Mouse (Mus musculus) forebrain, embryonic 12.5 days (tissue): ENCODE results near the gene Col4a2. TPM values are rescaled to one million over a fixed set of nuclear protein-coding genes. Genes with fewer than 3 reads are reported as not detected.

Source experiments
- ATAC-seq: fragments of 200-750 bp; cut with Nextera tagmentation; 2 replicates; pipeline ENCODE4 v1.8.0; 2017; ENCODE audit warnings: moderate TSS enrichment; ENCODE audit not compliant: low FRiP score
- H3K27ac ChIP-seq: fragments of 300-500 bp; sonication (generic); 2 replicates; pipeline ENCODE4 v1.5.1; 2016; ENCODE audit warnings: mild to moderate bottlenecking
- H3K27me3 ChIP-seq: fragments of 300-500 bp; sonication (generic); 2 replicates; pipeline ENCODE4 v1.6.1; 2016; ENCODE audit warnings: mild to moderate bottlenecking
- H3K36me3 ChIP-seq: fragments of 300-500 bp; sonication (generic); replicated peaks from 2 replicates; pipeline ENCODE4 v1.6.1; 2016; ENCODE audit warnings: mild to moderate bottlenecking
- H3K4me1 ChIP-seq: fragments of 300-500 bp; sonication (generic); 2 replicates; pipeline ENCODE4 v1.6.1; 2016
- H3K4me2 ChIP-seq: fragments of 300-500 bp; sonication (generic); 2 replicates; pipeline ENCODE4 v1.6.1; 2016; ENCODE audit warnings: mild to moderate bottlenecking, moderate library complexity
- H3K4me3 ChIP-seq: fragments of 300-500 bp; sonication (generic); replicated peaks from 2 replicates; pipeline ENCODE4 v1.5.1; 2016; ENCODE audit warnings: mild to moderate bottlenecking
- H3K9ac ChIP-seq: fragments of 300-500 bp; sonication (generic); 2 replicates; pipeline ENCODE4 v1.6.1; 2016; ENCODE audit warnings: mild to moderate bottlenecking
- H3K9me3 ChIP-seq: fragments of 300-500 bp; sonication (generic); 2 replicates; pipeline ENCODE4 v1.6.1; 2016
- WGBS: fragments of 180-500 bp; shearing (Covaris S2); methylation state at CpG from one replicate; pipeline ENCODE4 v1.1.7; 2016; 5-methylcytosine and 5-hydroxymethylcytosine counted together
- polyA plus RNA-seq: library from polyadenylated mRNA; unstranded; fragments of >200 nt; fragmentation: Nextera tagmentation; extraction: Ambion mirVana; gene quantifications from 2 replicates; pipeline ENCODE4 v1.2.1, GENCODE M21; 2016

The Col4a2 gene
- 50.0 and 51.3 TPM in 2 replicates for polyA plus RNA-seq

GRCm38 (mm10) chr8:11312349-11313175 is at the start of gene Col4a2, which contains the start of gene Col4a1:
TSS of gene Col4a2 (plus strand) at chr8:11312805.
TSS of gene Col4a1 (minus strand) at chr8:11312826.
- Histone ChIP-seq H3K4me3 (peak within 1 kb of the TSS; percentile 69), H3K27ac (peak within 1 kb of the TSS; percentile 56; the same call in 1 of the 2 replicates), H3K36me3 (no peaks in the 10 kb centered on the region), H3K4me1 (peaks cover 34% of the 10 kb centered on the region), H3K9ac (peak within 1 kb of the TSS; percentile 75), H3K4me2 (peak within 1 kb of the TSS; percentile 97), H3K27me3 (peaks cover 71% of the 10 kb centered on the region), H3K9me3 (no peaks in the 10 kb centered on the region)
- peak; percentile 83 for ATAC-seq
- under 1% methylated on average over 83 of the region's 87 CpGs for WGBS

GRCm38 (mm10) chr8:11263848-11264247 is 48.8 kb upstream of the Col4a2 start:
- no peaks in the 10 kb centered on the region for H3K27me3 ChIP-seq
- H3K9me3 ChIP-seq: no peaks in the 10 kb centered on the region
- H3K4me2 ChIP-seq: no peak overlapping the region
- H3K9ac ChIP-seq: no peak overlapping the region
- 84% methylated on average over 6 of the region's 6 CpGs for WGBS
- H3K4me3 ChIP-seq: no peak overlapping the region
- H3K27ac ChIP-seq: no peak overlapping the region
- ATAC-seq: no peak
- no peaks in the 10 kb centered on the region for H3K36me3 ChIP-seq
- H3K4me1 ChIP-seq: no peaks in the 10 kb centered on the region

- Histone ChIP-seq H3K4me2 (no peak overlapping the region), H3K9ac (no peak overlapping the region), H3K9me3 (no peaks in the 10 kb centered on the region), H3K4me1 (no peaks in the 10 kb centered on the region), H3K36me3 (no peaks in the 10 kb centered on the region), H3K27me3 (no peaks in the 10 kb centered on the region), H3K4me3 (no peak overlapping the region), H3K27ac (no peak overlapping the region)
- no peak for ATAC-seq
- 70% methylated on average over 3 of the region's 3 CpGs for WGBS
These were observed 46.6 kb upstream of the Col4a2 start for GRCm38 (mm10) chr8:11265971-11266370.

- Histone ChIP-seq H3K27ac (no peak overlapping the region), H3K4me3 (no peak overlapping the region), H3K9me3 (no peaks in the 10 kb centered on the region), H3K27me3 (no peaks in the 10 kb centered on the region), H3K4me1 (no peaks in the 10 kb centered on the region), H3K4me2 (no peak overlapping the region), H3K9ac (no peak overlapping the region), H3K36me3 (no peaks in the 10 kb centered on the region)
- no peak for ATAC-seq
- whole genome bisulfite sequencing: 85% methylated on average over 2 of the region's 2 CpGs
These were observed 46.1 kb upstream of the Col4a2 start for GRCm38 (mm10) chr8:11266471-11266870.

GRCm38 (mm10) chr8:11268753-11269152 is 43.9 kb upstream of the Col4a2 start:
- no peak for ATAC-seq
- Histone ChIP-seq H3K4me1 (no peaks in the 10 kb centered on the region), H3K9me3 (no peaks in the 10 kb centered on the region), H3K36me3 (no peaks in the 10 kb centered on the region), H3K9ac (no peak overlapping the region), H3K4me2 (no peak overlapping the region), H3K27me3 (no peaks in the 10 kb centered on the region), H3K4me3 (no peak overlapping the region), H3K27ac (no peak overlapping the region)
- 83% methylated on average over 6 of the region's 6 CpGs for WGBS

GRCm38 (mm10) chr8:11270826-11271225 is 41.8 kb upstream of the Col4a2 start:
- Histone ChIP-seq H3K27ac (no peak overlapping the region), H3K9me3 (no peaks in the 10 kb centered on the region), H3K4me2 (no peak overlapping the region), H3K36me3 (no peaks in the 10 kb centered on the region), H3K4me3 (no peak overlapping the region), H3K4me1 (0 out of 2 replicates have a peak, but pooled peaks cover 4% of the 10 kb centered on the region), H3K27me3 (no peaks in the 10 kb centered on the region), H3K9ac (no peak overlapping the region)
- WGBS: 80% methylated on average over 6 of the region's 6 CpGs
- no peak for ATAC-seq

- WGBS: 88% methylated on average over 6 of the region's 6 CpGs
- no peaks in the 10 kb centered on the region for H3K9me3 ChIP-seq
- H3K9ac ChIP-seq: no peak overlapping the region
- H3K27me3 ChIP-seq: no peaks in the 10 kb centered on the region
- H3K27ac ChIP-seq: no peak overlapping the region
- no peak overlapping the region for H3K4me3 ChIP-seq
- no peaks in the 10 kb centered on the region for H3K36me3 ChIP-seq
- no peak for ATAC-seq
- 0 out of 2 replicates have a peak, but pooled peaks cover 4% of the 10 kb centered on the region for H3K4me1 ChIP-seq
- H3K4me2 ChIP-seq: no peak overlapping the region
These were observed 40.4 kb upstream of the Col4a2 start for GRCm38 (mm10) chr8:11272205-11272604.

GRCm38 (mm10) chr8:11273506-11274158 is 39.0 kb upstream of the Col4a2 start:
- H3K4me1 ChIP-seq: peaks cover 14% of the 10 kb centered on the region

GRCm38 (mm10) chr8:11274415-11274814 is 38.2 kb upstream of the Col4a2 start:
- Histone ChIP-seq H3K9me3 (no peaks in the 10 kb centered on the region), H3K4me3 (no peak overlapping the region), H3K9ac (no peak overlapping the region), H3K4me2 (no peak overlapping the region), H3K27ac (no peak overlapping the region), H3K36me3 (no peaks in the 10 kb centered on the region), H3K27me3 (no peaks in the 10 kb centered on the region), H3K4me1 (peaks cover 22% of the 10 kb centered on the region)
- 88% methylated on average over 7 of the region's 7 CpGs for WGBS
- no peak for ATAC-seq

More at GRCm38 (mm10) chr8:11273506-11274158, 39.0 kb upstream of the Col4a2 start:
- Histone ChIP-seq H3K27me3 (no peaks in the 10 kb centered on the region), H3K9ac (no peak overlapping the region), H3K36me3 (no peaks in the 10 kb centered on the region), H3K27ac (no peak overlapping the region), H3K4me2 (no peak overlapping the region), H3K9me3 (no peaks in the 10 kb centered on the region), H3K4me3 (no peak overlapping the region)
- no peak for ATAC-seq
- WGBS: 84% methylated on average over 15 of the region's 15 CpGs

GRCm38 (mm10) chr8:11276286-11276685 is 36.3 kb upstream of the Col4a2 start:
- ATAC-seq: no peak
- H3K27me3 ChIP-seq: no peaks in the 10 kb centered on the region
- peaks cover 27% of the 10 kb centered on the region for H3K4me1 ChIP-seq
- no peaks in the 10 kb centered on the region for H3K9me3 ChIP-seq
- H3K4me2 ChIP-seq: no peak overlapping the region
- H3K36me3 ChIP-seq: no peaks in the 10 kb centered on the region
- H3K27ac ChIP-seq: no peak overlapping the region
- H3K4me3 ChIP-seq: no peak overlapping the region
- WGBS: 86% methylated on average over 6 of the region's 6 CpGs
- no peak overlapping the region for H3K9ac ChIP-seq

- Histone ChIP-seq H3K4me2 (no peak overlapping the region), H3K9ac (no peak overlapping the region), H3K36me3 (no peaks in the 10 kb centered on the region), H3K9me3 (no peaks in the 10 kb centered on the region), H3K4me3 (no peak overlapping the region), H3K4me1 (peaks cover 30% of the 10 kb centered on the region), H3K27ac (no peak overlapping the region), H3K27me3 (no peaks in the 10 kb centered on the region)
- no peak for ATAC-seq
- WGBS: 70% methylated on average over 3 of the region's 3 CpGs
These were observed 35.0 kb upstream of the Col4a2 start for GRCm38 (mm10) chr8:11277602-11278051.

GRCm38 (mm10) chr8:11278101-11278611 is 34.4 kb upstream of the Col4a2 start:
- Histone ChIP-seq H3K9me3 (no peaks in the 10 kb centered on the region), H3K27me3 (no peaks in the 10 kb centered on the region), H3K9ac (no peak overlapping the region), H3K4me2 (no peak overlapping the region), H3K4me3 (no peak overlapping the region), H3K4me1 (peaks cover 31% of the 10 kb centered on the region), H3K36me3 (no peaks in the 10 kb centered on the region), H3K27ac (no peak overlapping the region)
- 56% methylated on average over 4 of the region's 4 CpGs for WGBS
- no peak for ATAC-seq
